Mouse (Mus musculus) ES-E14 (cell line): ENCODE measurements around the gene Ddx19a. TPM values are rescaled to one million over a fixed set of nuclear protein-coding genes. Genes with fewer than 3 reads are reported as not detected.
A peak's percentile ranks its signal among the peaks of the same experiment; 100 is the strongest.

ENCODE experiments used
- DNase-seq: peaks from one replicate; pipeline ENCODE4 v3.0.0-alpha.2; 2013; ENCODE audit warnings: low read depth, low spot score
- H3K27ac ChIP-seq: 2 replicates; pipeline ENCODE4 v1.5.1; 2012; ENCODE audit warnings: low read depth, mild to moderate bottlenecking, low read length, moderate library complexity, mixed read lengths; ENCODE audit not compliant: poor library complexity, insufficient read depth, severe bottlenecking
- H3K36me3 ChIP-seq: 2 replicates; pipeline ENCODE4 v1.6.1; 2012; ENCODE audit warnings: mild to moderate bottlenecking, low read length, moderate library complexity, mixed read lengths; ENCODE audit not compliant: control insufficient read depth, poor library complexity, insufficient read depth, severe bottlenecking
- H3K4me1 ChIP-seq, 2 experiments: fragments of 150-350 bp in 1 of 2; sonication (generic) in 1 of 2; 2 replicates each; pipeline ENCODE4 v1.6.1; 2012; ENCODE audit warnings: low read length in 2 of 2, mild to moderate bottlenecking in 1 of 2, mixed read lengths in 1 of 2; ENCODE audit not compliant: control insufficient read depth in 2 of 2, insufficient read depth in 2 of 2, poor library complexity in 1 of 2
- H3K4me3 ChIP-seq, 2 experiments: fragments of 150-350 bp in 1 of 2; sonication (generic) in 1 of 2; 2 replicates each; pipeline ENCODE4 v1.5.1; 2012; ENCODE audit warnings: low read length in 2 of 2, low read depth in 1 of 2, mild to moderate bottlenecking in 1 of 2, mixed read lengths in 1 of 2; ENCODE audit not compliant: insufficient read depth in 1 of 2, poor library complexity in 1 of 2, severe bottlenecking in 1 of 2
- H3K9ac ChIP-seq: 2 replicates; pipeline ENCODE4 v1.6.1; 2012; ENCODE audit warnings: low read depth, mild to moderate bottlenecking, low read length, mixed read lengths; ENCODE audit not compliant: poor library complexity, insufficient read depth, severe bottlenecking
- H3K9me3 ChIP-seq: fragments of 150-350 bp; sonication (generic); 2 replicates; pipeline ENCODE4 v1.6.1; 2012; ENCODE audit warnings: low read depth, mild to moderate bottlenecking, low read length; ENCODE audit not compliant: control insufficient read depth, insufficient read depth
- CHD2 ChIP-seq: IDR thresholded peaks from 2 replicates; pipeline ENCODE4 v1.6.1; 2014; ENCODE audit warnings: mild to moderate bottlenecking, low read depth, low read length, inconsistent platforms
- HCFC1 ChIP-seq: IDR thresholded peaks from 2 replicates; pipeline ENCODE4 v1.6.1; 2012; ENCODE audit warnings: low read length, inconsistent platforms, borderline replicate concordance; ENCODE audit not compliant: insufficient read depth
- MAFK ChIP-seq: IDR thresholded peaks from 2 replicates; pipeline ENCODE4 v1.6.1; 2014; ENCODE audit warnings: mild to moderate bottlenecking, low read depth, low read length, inconsistent platforms; ENCODE audit not compliant: insufficient read depth
- ZC3H11A ChIP-seq: IDR thresholded peaks from 2 replicates; pipeline ENCODE4 v1.6.1; 2012; ENCODE audit warnings: low read depth, mild to moderate bottlenecking, inconsistent platforms, low read length, borderline replicate concordance
- ZNF384 ChIP-seq: IDR thresholded peaks from 2 replicates; pipeline ENCODE4 v1.6.1; 2012; ENCODE audit warnings: low read depth, low read length, inconsistent platforms
- in situ Hi-C, 2 experiments: fragments of 600-800 bp; cut with MboI; formaldehyde crosslinking; loops; one replicate each; pipeline ENCODE4 v1.15.1; 2025; ENCODE audit warnings: low sequenced_read_pairs in 2 of 2, inconsistent platforms in 1 of 2; ENCODE audit not compliant: unreplicated experiment in 2 of 2
- total RNA-seq: library from RNA; depleted of rRNA; stranded (reverse); fragments of 300-350 nt; gene quantifications from 2 replicates; pipeline ENCODE4 v1.2.3, GENCODE M21; 2012

Gene Ddx19a
- total RNA-seq, 1 experiment, result 35.5 TPM

DNA sequence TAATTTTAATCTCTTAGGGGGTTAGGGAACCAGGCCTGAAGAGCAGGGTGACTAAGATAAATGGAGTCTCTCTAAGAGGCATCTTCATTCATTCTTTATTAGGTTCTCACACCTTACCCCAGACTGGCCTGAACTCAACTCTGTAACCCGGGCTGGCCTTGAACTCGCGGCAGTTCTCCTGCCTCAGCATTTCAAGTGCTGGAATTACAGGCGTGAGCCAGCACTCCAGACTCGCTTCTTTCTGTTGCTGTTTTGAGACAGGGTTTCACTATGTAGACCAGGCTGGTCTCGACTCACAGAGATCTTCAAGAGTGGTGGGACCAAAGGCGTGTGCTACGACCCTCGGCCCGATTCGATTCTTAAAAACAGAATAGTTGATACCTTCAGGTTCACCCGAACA is 36.7 kb upstream of the Ddx19a start:
- DNase-seq, result no peak
- TF ChIP-seq MAFK (peak; percentile 48; the same call in 1 of the 2 replicates), HCFC1 (no peak), ZNF384 (no peak), CHD2 (no peak), ZC3H11A (no peak)
- H3K36me3 ChIP-seq, result peaks cover 23% of the 10 kb centered on the region

DNA sequence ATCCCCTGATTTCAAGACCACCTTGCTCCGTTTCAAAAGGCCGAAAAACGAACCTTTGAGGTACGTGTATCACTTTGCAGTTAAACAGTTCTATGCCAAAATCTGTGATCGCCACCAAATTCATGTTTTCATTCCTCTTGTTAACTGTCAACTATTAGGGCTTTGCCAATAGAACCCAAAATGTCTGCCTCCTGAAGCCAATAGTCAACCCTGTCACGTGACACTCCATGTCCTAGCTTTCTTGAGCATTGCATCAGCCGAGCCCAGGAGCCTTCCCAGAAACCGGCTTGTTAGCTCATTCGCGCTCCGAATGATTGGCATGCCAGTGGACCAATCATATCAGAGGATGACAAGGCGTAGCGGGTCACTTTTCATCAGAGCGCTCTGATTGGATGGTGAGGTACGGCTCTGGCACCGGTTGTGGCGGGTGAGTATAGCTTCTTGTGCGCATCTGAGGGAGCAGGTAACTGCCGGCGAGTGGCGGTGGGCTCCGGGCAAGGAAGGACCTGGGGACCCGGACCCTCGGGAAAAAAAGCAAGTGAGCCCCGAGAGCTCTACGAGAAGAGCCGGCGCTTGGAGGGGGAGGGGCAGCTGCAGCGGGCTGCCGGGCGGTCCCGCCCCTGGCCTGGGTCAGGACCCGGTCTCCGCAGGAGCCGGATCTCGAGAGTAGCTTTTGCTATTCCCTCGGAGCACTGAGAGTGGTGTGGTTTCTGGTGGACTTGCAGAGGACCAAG is 36.0 kb upstream of the Ddx19a start:
- DNase-seq, result peak; percentile 100
- Histone ChIP-seq H3K9me3 (no peaks in the 10 kb centered on the region), H3K36me3 (peaks cover 20% of the 10 kb centered on the region), H3K4me1 (peaks cover 3 to 6% of the 10 kb centered on the region in 2 experiments), H3K9ac (peak overlapping the region; percentile 84), H3K27ac (peak overlapping the region; percentile 74), H3K4me3 (peak overlapping the region; percentile 66 to 83)
- in situ Hi-C loops, result no loop called here
- TF ChIP-seq MAFK (no peak), ZC3H11A (no peak), CHD2 (peak; percentile 97), HCFC1 (peak; percentile 57; the same call in 1 of the 2 replicates), ZNF384 (no peak)

More for the DNA sequence above, 36.7 kb upstream of the Ddx19a start:
- H3K27ac ChIP-seq, result peak overlapping the region; percentile 74
- H3K4me3 ChIP-seq, result peak overlapping the region; percentile 66 to 83
- in situ Hi-C loops, result no loop called here
- H3K4me1 ChIP-seq, result peaks cover 3 to 6% of the 10 kb centered on the region in 2 experiments
- H3K9ac ChIP-seq, result peak overlapping the region; percentile 84
- no peaks in the 10 kb centered on the region for H3K9me3 ChIP-seq

DNA sequence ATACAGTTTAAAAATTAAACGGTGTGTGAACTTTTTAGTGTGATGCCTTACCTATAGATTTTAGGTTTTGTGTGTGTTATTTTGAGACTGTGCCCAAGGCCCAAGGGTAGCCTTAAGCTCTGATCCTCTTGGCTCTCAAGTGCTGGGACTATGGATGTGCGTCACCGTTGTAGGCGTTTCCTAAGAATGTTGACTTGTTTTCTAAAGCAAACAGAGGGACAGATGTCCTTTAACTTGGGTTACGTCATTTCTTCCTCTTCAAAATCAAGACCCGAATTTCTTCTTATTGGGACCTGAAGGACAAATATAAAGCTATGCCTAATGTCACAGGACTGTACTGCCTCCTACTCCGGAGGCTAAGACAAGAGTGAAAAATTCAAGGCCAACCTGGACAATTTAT is 35.3 kb upstream of the Ddx19a start, which contains the start of gene Aars:
Gene Aars, plus strand, starts transcription at position 229 of the 400 bp plus-strand sequence.
- peak within 1 kb of the TSS; percentile 84 for H3K9ac ChIP-seq
- TF ChIP-seq CHD2, result no peak
- TF ChIP-seq HCFC1, result no peak
- no peak for TF ChIP-seq ZC3H11A
- no peak for TF ChIP-seq ZNF384
- H3K4me3 ChIP-seq, result peak within 1 kb of the TSS; percentile 66 to 83
- in situ Hi-C loops, result no loop called here
- peak within 1 kb of the TSS; percentile 74 for H3K27ac ChIP-seq
- H3K36me3 ChIP-seq, result peaks cover 16% of the 10 kb centered on the region
- DNase-seq, result no peak
- H3K9me3 ChIP-seq, result no peaks in the 10 kb centered on the region
- peaks cover 3 to 8% of the 10 kb centered on the region in 2 experiments for H3K4me1 ChIP-seq

DNA sequence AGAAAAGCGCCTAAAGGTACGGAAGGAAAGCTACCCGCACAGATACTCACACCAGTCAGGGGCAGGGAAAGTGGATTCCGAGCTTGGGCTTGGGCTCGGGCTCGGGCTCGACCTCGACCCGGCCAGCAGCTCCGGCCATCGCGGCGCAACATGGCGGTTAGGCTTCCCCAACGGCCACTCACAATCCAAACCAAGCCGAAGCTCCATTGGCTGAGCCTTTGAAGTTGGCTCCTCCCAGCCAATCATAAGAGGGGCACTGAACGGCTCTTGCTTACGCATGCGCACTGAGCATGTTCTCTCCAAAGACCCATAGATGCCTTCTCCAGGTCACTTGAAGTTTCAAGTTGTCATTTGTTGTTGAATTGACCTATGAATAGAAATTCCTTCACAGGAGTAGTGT is 34.0 kb upstream of the Ddx19a start, which contains the start of gene Ddx19b:
Gene Ddx19b, minus strand, starts transcription at position 180 of the 400 bp plus-strand sequence.
- Histone ChIP-seq H3K27ac (no peak within 1 kb of the TSS), H3K9ac (peak within 1 kb of the TSS; percentile 62), H3K9me3 (no peaks in the 10 kb centered on the region), H3K36me3 (peaks cover 7% of the 10 kb centered on the region; the same call in 1 of the 2 replicates), H3K4me3 (peak within 1 kb of the TSS; percentile 21 to 44), H3K4me1 (peaks cover 3 to 8% of the 10 kb centered on the region in 2 experiments)
- TF ChIP-seq HCFC1 (no peak), ZNF384 (no peak), ZC3H11A (no peak), MAFK (no peak), CHD2 (no peak)
- in situ Hi-C loops, result no loop called here
- no peak for DNase-seq

DNA sequence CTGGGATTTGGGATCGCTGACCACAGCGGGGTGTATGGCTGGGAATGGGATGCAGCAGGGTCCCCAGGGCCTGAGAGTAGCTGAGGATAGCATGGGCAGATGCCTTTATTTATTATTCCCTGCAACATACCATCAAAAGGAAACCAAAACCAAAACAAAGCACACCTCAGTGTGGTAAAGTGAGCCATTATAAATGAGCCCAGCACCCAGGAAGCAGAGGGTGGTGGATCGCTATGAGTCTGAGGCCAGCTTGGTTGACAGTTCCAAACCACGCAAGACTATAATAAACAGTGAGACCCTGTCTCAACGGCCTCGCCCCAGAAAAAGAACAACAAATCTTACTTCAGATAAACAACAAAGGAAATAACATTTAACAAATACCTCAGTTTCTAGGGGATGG is 32.4 kb upstream of the Ddx19a start:
- no peak for DNase-seq
- in situ Hi-C loops, result no loop called here
- H3K9ac ChIP-seq, result no peak overlapping the region; the same call in 1 of the 2 replicates
- TF ChIP-seq MAFK (no peak), HCFC1 (no peak), ZNF384 (no peak), CHD2 (no peak), ZC3H11A (no peak)
- peaks cover 3 to 5% of the 10 kb centered on the region in 2 experiments; a peak in 3 of 4 replicates for H3K4me1 ChIP-seq
- H3K27ac ChIP-seq, result no peak overlapping the region
- no peaks in the 10 kb centered on the region for H3K36me3 ChIP-seq
- peak overlapping the region; percentile 41 to 70 for H3K4me3 ChIP-seq
- H3K9me3 ChIP-seq, result no peaks in the 10 kb centered on the region
